Mouse (Mus musculus) splenic B cell, adult 2 months (primary cell): Measurements from ENCODE around the gene Rgs7.

ENCODE experiments used
- DNase-seq: peaks from one replicate; pipeline ENCODE4 v3.0.0-alpha.2; 2011; ENCODE audit warnings: low read depth, low spot score
- H3K27me3 ChIP-seq: 2 replicates; pipeline ENCODE4 v1.6.1; 2012; ENCODE audit warnings: mild to moderate bottlenecking, low read length, moderate library complexity, mixed read lengths; ENCODE audit not compliant: control insufficient read depth, poor library complexity, insufficient read depth, severe bottlenecking
- H3K36me3 ChIP-seq: 2 replicates; pipeline ENCODE4 v1.6.1; 2012; ENCODE audit warnings: mild to moderate bottlenecking, low read length, moderate library complexity, mixed read lengths; ENCODE audit not compliant: control insufficient read depth, poor library complexity, insufficient read depth, severe bottlenecking

Gene Rgs7

GRCm38 (mm10) chr1:175028267-175028666 lies 464.0 kb downstream of the Rgs7 start:
- Histone ChIP-seq H3K36me3 (no peaks in the 10 kb centered on the region), H3K27me3 (no peaks in the 10 kb centered on the region; the same call in 1 of the 2 replicates)
- DNase-seq, result no peak

GRCm38 (mm10) chr1:175025781-175026309 lies 466.5 kb downstream of the Rgs7 start:
- no peaks in the 10 kb centered on the region for H3K36me3 ChIP-seq
- H3K27me3 ChIP-seq, result no peaks in the 10 kb centered on the region
- DNase-seq, result no peak

- no peak for DNase-seq
- H3K36me3 ChIP-seq, result no peaks in the 10 kb centered on the region
- H3K27me3 ChIP-seq, result no peaks in the 10 kb centered on the region
These were observed 468.2 kb downstream of the Rgs7 start for GRCm38 (mm10) chr1:175024136-175024535.
